Mouse (Mus musculus) adrenal gland, postnatal 25 days (tissue): ENCODE measurements around the gene Tap1. TPM values are rescaled to one million over a fixed set of nuclear protein-coding genes. Genes with fewer than 3 reads are reported as not detected.

Source experiments
- DNase-seq: peaks from one replicate; pipeline ENCODE4 v3.0.0; 2021; ENCODE audit warnings: mixed read lengths
- total RNA-seq: library from RNA; stranded (reverse); gene quantifications from 2 replicates; pipeline ENCODE4 v1.2.3, GENCODE M21; 2021

Tap1 gene
- total RNA-seq, 1 experiment from 2014 or later: 20.9 TPM

GRCm38 (mm10) chr17:34179913-34180859 is 7.2 kb upstream of the Tap1 start:
- DNase-seq: no peak

GRCm38 (mm10) chr17:34183564-34184219 is 3.7 kb upstream of the Tap1 start:
- DNase-seq: no peak

GRCm38 (mm10) chr17:34185526-34185925 is 1.8 kb upstream of the Tap1 start:
- DNase-seq: no peak

GRCm38 (mm10) chr17:34186885-34187260 is 480 bp upstream of the Tap1 start:
- no peak for DNase-seq

- peak; percentile 55 for DNase-seq
Observed at GRCm38 (mm10) chr17:34188010-34188409, 657 bp downstream of the Tap1 start.

- DNase-seq: no peak
Observed at GRCm38 (mm10) chr17:34188986-34189385, 1.6 kb downstream of the Tap1 start.

- no peak for DNase-seq
Observed at GRCm38 (mm10) chr17:34192852-34193251, 5.5 kb downstream of the Tap1 start.

GRCm38 (mm10) chr17:34193468-34193867 is 6.1 kb downstream of the Tap1 start:
- no peak for DNase-seq

GRCm38 (mm10) chr17:34194723-34195122 is 7.4 kb downstream of the Tap1 start:
- no peak for DNase-seq

GRCm38 (mm10) chr17:34196491-34196890 is 9.1 kb downstream of the Tap1 start:
- DNase-seq: no peak

GRCm38 (mm10) chr17:34196941-34197894 is 9.9 kb downstream of the Tap1 start, which contains the start of gene Psmb8:
Psmb8 (plus strand) TSS chr17:34197721.
- DNase-seq: peak; percentile 94

- DNase-seq: peak; percentile 37
Observed at GRCm38 (mm10) chr17:34197904-34198520, 10.7 kb downstream of the Tap1 start.

GRCm38 (mm10) chr17:34198521-34198912 is 11.2 kb downstream of the Tap1 start:
- no peak for DNase-seq

GRCm38 (mm10) chr17:34199050-34199619 is 11.8 kb downstream of the Tap1 start:
- no peak for DNase-seq

GRCm38 (mm10) chr17:34200047-34200446 is 12.7 kb downstream of the Tap1 start:
- DNase-seq: no peak

- DNase-seq: no peak
Observed at GRCm38 (mm10) chr17:34200772-34201505, 13.6 kb downstream of the Tap1 start.

GRCm38 (mm10) chr17:34201506-34202055 is 14.2 kb downstream of the Tap1 start:
- no peak for DNase-seq

- DNase-seq: no peak
Observed at GRCm38 (mm10) chr17:34202760-34203442, 15.5 kb downstream of the Tap1 start.

GRCm38 (mm10) chr17:34203444-34203843 is 16.1 kb downstream of the Tap1 start, which contains the start of gene Tap2:
Tap2 (plus strand) TSS chr17:34203527.
- DNase-seq: no peak
